In genomic region chr12:45458746-45459145, GRCm38 (mm10) we compare ENCODE assay signal across 6 mouse cellular contexts.
DNase-seq lines count a peak whose midpoint lies in the region.

No protein-coding gene starts in this region.

- DNase-seq in adrenal gland, postnatal 14 days: peak; percentile 38
- peak; percentile 68 for DNase-seq in kidney, adult 11 months
- peak; percentile 47 to 58 for DNase-seq in kidney, adult 8-10 months
- DNase-seq in kidney, postnatal 10 days: peak; percentile 48
- peak; percentile 46 to 77 for DNase-seq in kidney, postnatal 36 days
- DNase-seq in testis, postnatal 10 days (ENCODE audit: low spot score): peak; percentile 39

Comparison
In these comparisons a context has a peak if more than half of its experiments do, and no peak if none do; other contexts are left out.
1. Peak in every context shown above with its lines: DNase-seq.